Mouse (Mus musculus): ENCODE results near the gene Acot12. TPM values are rescaled to one million over a fixed set of nuclear protein-coding genes. Genes with fewer than 3 reads are reported as not detected.

The Acot12 gene
- polyA plus RNA-seq, 1 experiment: 47.7 TPM

DNA sequence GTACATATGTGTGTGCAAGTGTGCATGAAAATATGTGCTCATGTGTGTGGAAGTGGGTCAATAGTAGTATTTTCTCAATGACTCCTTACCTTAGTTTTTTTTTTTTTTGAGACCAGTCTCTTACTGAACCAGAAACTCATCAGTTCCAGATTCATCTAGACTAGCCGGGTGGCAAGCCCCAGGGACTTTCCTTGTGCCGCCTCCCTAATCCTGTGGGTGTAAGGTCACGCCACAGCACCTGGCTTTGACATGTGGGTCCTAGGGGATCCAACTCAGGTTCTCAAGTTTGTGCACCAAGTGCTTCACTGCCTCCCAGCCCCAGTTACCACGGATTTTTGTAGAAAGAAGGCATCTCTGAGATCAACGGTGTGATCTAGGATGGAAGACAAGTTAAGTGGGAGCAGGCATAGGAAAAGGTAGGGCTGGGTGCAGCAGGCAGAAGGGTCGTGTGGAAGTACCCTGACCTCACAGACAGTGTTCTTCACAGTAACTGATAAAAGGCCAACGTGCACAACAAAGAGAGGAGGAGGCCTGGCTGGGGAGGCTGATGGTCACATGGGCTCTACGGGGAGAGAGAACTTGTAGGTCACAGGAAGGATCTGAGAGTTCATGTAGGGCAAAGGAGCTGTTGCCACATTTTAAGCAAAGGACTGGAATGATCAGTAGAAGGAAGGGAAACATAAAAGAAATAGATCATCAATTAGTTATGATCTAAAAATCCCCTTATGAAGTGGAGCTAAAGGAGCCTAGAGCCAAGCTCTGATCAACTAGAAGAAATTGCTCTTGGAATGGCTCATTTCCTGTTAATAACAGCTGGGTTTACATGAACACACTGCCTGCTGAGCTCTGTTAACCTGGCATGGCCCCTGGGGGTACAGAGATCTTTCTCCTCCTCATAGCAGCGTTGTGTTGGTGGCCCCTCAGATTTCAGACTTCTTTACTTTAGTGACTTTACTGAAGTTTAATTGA is 27.7 kb downstream of the Acot12 start:
- DNase-seq: no peak
- no peak overlapping the region for H3K27ac ChIP-seq (ENCODE audit: insufficient read depth, low read depth, low read length)
- H3K36me3 ChIP-seq (ENCODE audit: control insufficient read depth, insufficient read depth, low read length): 0 out of 2 replicates have a peak, but pooled peaks cover 2% of the 10 kb centered on the region
- no peak overlapping the region for H3K4me3 ChIP-seq (ENCODE audit: insufficient read depth, low read depth, low read length)
- no peaks in the 10 kb centered on the region for H3K27me3 ChIP-seq (replicated peaks; ENCODE audit: control insufficient read depth, insufficient read depth, low read length)
- 66% methylated on average over 9 of the region's 9 CpGs for WGBS
- no peak for TF ChIP-seq CTCF (conservative IDR thresholded peaks at IDR 0.05; ENCODE audit: insufficient read depth, insufficient read length, low read depth, low read length)
- TF ChIP-seq POLR2A (IDR thresholded peaks at IDR 0.05; ENCODE audit: low read depth, low read length): no peak
- no peaks in the 10 kb centered on the region for H3K4me1 ChIP-seq (ENCODE audit: control insufficient read depth, insufficient read depth, low read length)

DNA sequence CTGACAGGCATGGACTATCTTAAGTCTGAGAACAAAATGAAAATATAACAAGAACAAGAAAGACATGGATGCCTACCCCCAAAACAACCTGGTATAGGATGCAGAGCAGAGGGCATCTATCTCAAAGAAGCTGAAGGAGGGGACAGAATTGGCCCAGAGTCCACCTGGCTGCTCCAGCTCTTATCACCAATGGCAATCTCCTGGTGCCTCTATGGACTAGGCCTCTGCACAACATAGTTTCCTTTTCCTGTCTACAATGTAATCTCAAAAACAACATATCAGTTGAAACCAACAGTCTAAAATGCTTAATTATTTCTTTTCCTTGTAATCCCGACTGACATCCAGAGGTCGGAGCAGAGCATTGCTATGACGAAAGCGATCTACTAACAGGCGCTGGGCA is 36.8 kb downstream of the Acot12 start:
- WGBS: 93% methylated on average over 5 of the region's 5 CpGs
- no peak overlapping the region for H3K27ac ChIP-seq (ENCODE audit: insufficient read depth, low read depth, low read length)
- no peaks in the 10 kb centered on the region for H3K4me1 ChIP-seq (ENCODE audit: control insufficient read depth, insufficient read depth, low read length)
- H3K27me3 ChIP-seq (replicated peaks; ENCODE audit: control insufficient read depth, insufficient read depth, low read length): no peaks in the 10 kb centered on the region
- H3K4me3 ChIP-seq (ENCODE audit: insufficient read depth, low read depth, low read length): no peak overlapping the region
- H3K36me3 ChIP-seq (ENCODE audit: control insufficient read depth, insufficient read depth, low read length): no peaks in the 10 kb centered on the region; the same call in 1 of the 2 replicates
- TF ChIP-seq CTCF (conservative IDR thresholded peaks at IDR 0.05; ENCODE audit: insufficient read depth, insufficient read length, low read depth, low read length) (no peak), POLR2A (IDR thresholded peaks at IDR 0.05; ENCODE audit: low read depth, low read length) (no peak)
- no peak for DNase-seq

DNA sequence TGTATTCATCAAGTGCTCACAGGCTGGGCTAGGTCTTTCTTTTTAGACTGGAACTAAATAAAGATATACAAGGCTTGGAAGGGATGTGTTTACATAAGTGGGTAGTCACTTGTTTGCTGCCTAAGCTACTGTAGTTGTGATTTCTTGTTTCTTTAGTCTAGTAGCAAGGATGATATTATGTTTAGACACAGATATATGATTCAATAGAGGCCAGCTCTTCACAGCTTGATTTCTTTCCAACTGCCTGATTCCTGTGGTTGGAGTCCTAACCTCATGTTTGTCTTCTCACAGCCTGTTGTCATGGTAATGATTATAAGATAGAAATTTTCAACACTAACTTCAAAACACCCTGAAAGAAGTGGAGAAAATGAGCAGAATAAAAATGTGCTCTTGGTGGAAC is 38.6 kb downstream of the Acot12 start:
- no peak for DNase-seq
- Histone ChIP-seq H3K36me3 (ENCODE audit: control insufficient read depth, insufficient read depth, low read length) (no peaks in the 10 kb centered on the region), H3K4me1 (ENCODE audit: control insufficient read depth, insufficient read depth, low read length) (no peaks in the 10 kb centered on the region)

DNA sequence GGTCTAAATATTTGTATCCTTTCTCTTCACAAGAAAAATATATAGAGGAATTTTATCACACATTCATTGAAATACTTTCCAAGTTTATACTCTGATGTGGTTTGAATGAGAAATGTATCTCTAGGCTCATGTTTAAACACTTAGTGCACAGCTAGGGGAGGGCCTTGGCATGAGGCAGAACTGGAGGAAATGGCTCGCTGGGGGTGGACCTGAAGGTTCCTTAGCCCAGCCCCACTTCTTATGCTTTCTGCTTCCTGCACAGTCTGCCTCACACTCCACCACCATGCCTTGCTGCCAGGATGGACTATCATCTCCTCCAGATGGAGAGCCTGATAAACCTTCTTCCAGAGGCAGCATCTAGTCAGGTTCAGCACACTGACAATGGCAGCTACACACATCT is 50.7 kb downstream of the Acot12 start:
- Histone ChIP-seq H3K4me1 (ENCODE audit: control insufficient read depth, insufficient read depth, low read length) (peaks cover 3% of the 10 kb centered on the region; the same call in 1 of the 2 replicates), H3K27me3 (replicated peaks; ENCODE audit: control insufficient read depth, insufficient read depth, low read length) (no peaks in the 10 kb centered on the region), H3K27ac (ENCODE audit: insufficient read depth, low read depth, low read length) (no peak overlapping the region), H3K36me3 (ENCODE audit: control insufficient read depth, insufficient read depth, low read length) (no peaks in the 10 kb centered on the region), H3K4me3 (ENCODE audit: insufficient read depth, low read depth, low read length) (no peak overlapping the region)
- 48% methylated on average over 1 of the region's 1 CpGs for WGBS
- no peak for DNase-seq
- no peak for TF ChIP-seq POLR2A (IDR thresholded peaks at IDR 0.05; ENCODE audit: low read depth, low read length)
- TF ChIP-seq CTCF (conservative IDR thresholded peaks at IDR 0.05; ENCODE audit: insufficient read depth, insufficient read length, low read depth, low read length): no peak

More for the DNA sequence above, 38.6 kb downstream of the Acot12 start:
- Histone ChIP-seq H3K27me3 (replicated peaks; ENCODE audit: control insufficient read depth, insufficient read depth, low read length) (no peaks in the 10 kb centered on the region), H3K27ac (ENCODE audit: insufficient read depth, low read depth, low read length) (no peak overlapping the region), H3K4me3 (ENCODE audit: insufficient read depth, low read depth, low read length) (no peak overlapping the region)
- TF ChIP-seq POLR2A (IDR thresholded peaks at IDR 0.05; ENCODE audit: low read depth, low read length): no peak
- no peak for TF ChIP-seq CTCF (conservative IDR thresholded peaks at IDR 0.05; ENCODE audit: insufficient read depth, insufficient read length, low read depth, low read length)

DNA sequence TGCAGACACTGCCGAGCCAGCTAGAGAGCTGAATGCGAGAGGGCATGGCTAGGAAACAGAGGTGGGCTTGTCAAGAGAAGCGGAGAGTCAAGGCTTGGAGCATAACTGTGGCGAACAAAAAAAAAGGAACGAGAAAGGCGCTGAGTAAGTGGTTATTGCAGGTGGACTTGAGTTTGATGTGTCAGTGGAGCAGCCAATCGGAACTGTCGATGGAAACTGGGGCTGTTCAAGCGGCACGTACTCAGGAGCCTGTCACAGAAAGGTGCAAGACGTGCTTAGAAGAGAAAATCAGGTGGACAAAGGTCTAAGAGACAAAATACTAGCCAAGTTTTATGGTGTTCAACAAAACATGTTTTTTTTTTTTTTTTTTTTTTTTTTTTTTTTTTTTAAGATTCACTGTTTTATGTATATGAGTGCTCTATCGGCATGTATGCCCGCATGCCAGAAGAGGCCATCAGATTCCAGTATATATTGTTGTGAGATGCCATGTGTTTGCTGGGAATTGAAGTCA is 53.7 kb downstream of the Acot12 start:
- DNase-seq: peak; percentile 82
- Histone ChIP-seq H3K4me3 (ENCODE audit: insufficient read depth, low read depth, low read length) (no peak overlapping the region), H3K27ac (ENCODE audit: insufficient read depth, low read depth, low read length) (no peak overlapping the region), H3K4me1 (ENCODE audit: control insufficient read depth, insufficient read depth, low read length) (peaks cover 3% of the 10 kb centered on the region; the same call in 1 of the 2 replicates), H3K36me3 (ENCODE audit: control insufficient read depth, insufficient read depth, low read length) (no peaks in the 10 kb centered on the region), H3K27me3 (replicated peaks; ENCODE audit: control insufficient read depth, insufficient read depth, low read length) (no peaks in the 10 kb centered on the region)
- WGBS: 68% methylated on average over 13 of the region's 13 CpGs
- no peak for TF ChIP-seq POLR2A (IDR thresholded peaks at IDR 0.05; ENCODE audit: low read depth, low read length)
- no peak for TF ChIP-seq CTCF (conservative IDR thresholded peaks at IDR 0.05; ENCODE audit: insufficient read depth, insufficient read length, low read depth, low read length)

DNA sequence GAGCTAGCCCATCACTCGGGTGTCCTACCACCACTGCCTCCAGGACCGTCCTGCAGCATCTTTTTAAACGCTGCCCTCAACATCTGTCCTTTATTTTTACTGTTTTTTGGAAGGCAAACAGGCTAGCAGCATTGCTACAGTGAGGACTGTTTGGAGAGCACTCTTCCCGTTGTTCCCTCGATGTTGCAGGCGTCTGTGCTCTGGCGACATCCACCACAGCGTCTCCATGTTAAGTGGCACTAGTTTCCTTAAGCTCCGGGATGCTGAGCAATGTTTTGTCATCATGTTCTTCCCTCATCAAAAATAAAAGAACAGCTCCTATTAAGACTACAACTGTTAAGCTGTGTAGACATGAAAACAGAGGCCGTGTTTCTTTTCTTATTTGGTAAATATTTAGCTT is 54.3 kb downstream of the Acot12 start:
- no peak for TF ChIP-seq CTCF (conservative IDR thresholded peaks at IDR 0.05; ENCODE audit: insufficient read depth, insufficient read length, low read depth, low read length)
- no peak for TF ChIP-seq POLR2A (IDR thresholded peaks at IDR 0.05; ENCODE audit: low read depth, low read length)
- Histone ChIP-seq H3K4me1 (ENCODE audit: control insufficient read depth, insufficient read depth, low read length) (peaks cover 3% of the 10 kb centered on the region; the same call in 1 of the 2 replicates), H3K27ac (ENCODE audit: insufficient read depth, low read depth, low read length) (no peak overlapping the region), H3K4me3 (ENCODE audit: insufficient read depth, low read depth, low read length) (no peak overlapping the region), H3K27me3 (replicated peaks; ENCODE audit: control insufficient read depth, insufficient read depth, low read length) (no peaks in the 10 kb centered on the region), H3K36me3 (ENCODE audit: control insufficient read depth, insufficient read depth, low read length) (peaks cover 1% of the 10 kb centered on the region; the same call in 1 of the 2 replicates)
- WGBS: 89% methylated on average over 10 of the region's 10 CpGs
- no peak for DNase-seq

DNA sequence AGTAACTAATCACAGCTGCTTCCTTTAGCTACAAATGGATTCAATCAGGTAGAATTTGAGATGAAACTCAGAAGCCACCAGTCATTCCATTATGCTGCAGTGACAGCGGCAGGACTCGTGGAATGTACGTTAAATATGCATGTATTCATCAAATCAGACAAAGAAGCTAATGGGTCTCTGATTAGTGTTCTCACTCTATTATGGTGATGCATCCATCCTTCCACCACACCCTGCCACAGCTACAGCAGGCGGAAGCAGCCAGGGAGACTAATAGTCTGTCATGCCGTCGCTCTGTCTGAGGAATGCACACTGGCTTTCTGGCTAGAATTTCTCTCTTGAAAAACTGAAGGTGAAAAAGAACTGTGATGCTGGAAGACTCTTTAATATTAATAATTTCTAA is 54.7 kb downstream of the Acot12 start:
- no peak for DNase-seq
- H3K4me3 ChIP-seq (ENCODE audit: insufficient read depth, low read depth, low read length): no peak overlapping the region
- WGBS: 97% methylated on average over 6 of the region's 6 CpGs
- H3K4me1 ChIP-seq (ENCODE audit: control insufficient read depth, insufficient read depth, low read length): peaks cover 3% of the 10 kb centered on the region; the same call in 1 of the 2 replicates
- H3K27me3 ChIP-seq (replicated peaks; ENCODE audit: control insufficient read depth, insufficient read depth, low read length): no peaks in the 10 kb centered on the region
- H3K27ac ChIP-seq (ENCODE audit: insufficient read depth, low read depth, low read length): no peak overlapping the region
- no peak for TF ChIP-seq POLR2A (IDR thresholded peaks at IDR 0.05; ENCODE audit: low read depth, low read length)
- H3K36me3 ChIP-seq (ENCODE audit: control insufficient read depth, insufficient read depth, low read length): peaks cover 1% of the 10 kb centered on the region; the same call in 1 of the 2 replicates
